Mouse (Mus musculus): ENCODE measurements around the gene Rtn4ip1.
"Not testable (repeated sequence)": the region's sequence is repeated elsewhere in the genome, so short reads cannot be mapped to it uniquely, and the experiment has no call there.

Rtn4ip1 gene

GRCm38 (mm10) chr10:43901578-43902194 is at the start of gene Rtn4ip1, which contains the start of gene Qrsl1:
Gene Rtn4ip1 (plus strand): TSS chr10:43901807.
Gene Qrsl1 (minus strand): TSS chr10:43901745.
- peak; percentile 90 for DNase-seq (ENCODE audit: low spot score)

- DNase-seq (ENCODE audit: low spot score): no peak
Measured at GRCm38 (mm10) chr10:43851898-43852297, 49.7 kb upstream of the Rtn4ip1 start.

- no peak for DNase-seq (ENCODE audit: low spot score)
Measured at GRCm38 (mm10) chr10:43855916-43856315, 45.7 kb upstream of the Rtn4ip1 start.

GRCm38 (mm10) chr10:43856351-43856750 is 45.3 kb upstream of the Rtn4ip1 start:
- DNase-seq (ENCODE audit: low spot score): no peak

- DNase-seq (ENCODE audit: low spot score): no peak
Measured at GRCm38 (mm10) chr10:43870752-43871151, 30.9 kb upstream of the Rtn4ip1 start.

GRCm38 (mm10) chr10:43871458-43871857 is 30.1 kb upstream of the Rtn4ip1 start:
- DNase-seq (ENCODE audit: low spot score): no peak

GRCm38 (mm10) chr10:43887676-43888075 is 13.9 kb upstream of the Rtn4ip1 start:
- no peak for DNase-seq (ENCODE audit: low spot score)

GRCm38 (mm10) chr10:43888976-43889375 is 12.6 kb upstream of the Rtn4ip1 start:
- DNase-seq (ENCODE audit: low spot score): no peak

GRCm38 (mm10) chr10:43892971-43893370 is 8.6 kb upstream of the Rtn4ip1 start:
- DNase-seq (ENCODE audit: low spot score): no peak

GRCm38 (mm10) chr10:43896065-43896464 is 5.5 kb upstream of the Rtn4ip1 start:
- DNase-seq (ENCODE audit: low spot score): no peak

GRCm38 (mm10) chr10:43898276-43898675 is 3.3 kb upstream of the Rtn4ip1 start:
- DNase-seq (ENCODE audit: low spot score): no peak

GRCm38 (mm10) chr10:43900883-43901570 is 580 bp upstream of the Rtn4ip1 start:
- DNase-seq (ENCODE audit: low spot score): peak; percentile 3

- no peak for DNase-seq (ENCODE audit: low spot score)
Measured at GRCm38 (mm10) chr10:43904569-43904968, 3.0 kb downstream of the Rtn4ip1 start.

GRCm38 (mm10) chr10:43910032-43910872 is 8.6 kb downstream of the Rtn4ip1 start:
- no peak for DNase-seq (ENCODE audit: low spot score)

- DNase-seq (ENCODE audit: low spot score): no peak
Measured at GRCm38 (mm10) chr10:43910873-43911142, 9.2 kb downstream of the Rtn4ip1 start.

- DNase-seq (ENCODE audit: low spot score): no peak
Measured at GRCm38 (mm10) chr10:43912236-43912635, 10.6 kb downstream of the Rtn4ip1 start.

- no peak for DNase-seq (ENCODE audit: low spot score)
Measured at GRCm38 (mm10) chr10:43916181-43916580, 14.6 kb downstream of the Rtn4ip1 start.

- DNase-seq (ENCODE audit: low spot score): no peak
Measured at GRCm38 (mm10) chr10:43916737-43917136, 15.1 kb downstream of the Rtn4ip1 start.

- DNase-seq (ENCODE audit: low spot score): peak; percentile 71
Measured at GRCm38 (mm10) chr10:43918696-43919608, 17.3 kb downstream of the Rtn4ip1 start.

GRCm38 (mm10) chr10:43923096-43923495 is 21.5 kb downstream of the Rtn4ip1 start:
- no peak for DNase-seq (ENCODE audit: low spot score)

- not testable (repeated sequence) for DNase-seq (ENCODE audit: low spot score)
Measured at GRCm38 (mm10) chr10:43925776-43926175, 24.2 kb downstream of the Rtn4ip1 start.

GRCm38 (mm10) chr10:43927736-43928135 is 26.1 kb downstream of the Rtn4ip1 start:
- DNase-seq (ENCODE audit: low spot score): no peak

All from ovary, postnatal 10 days (tissue).